Mouse (Mus musculus): ENCODE measurements around the gene Il31. TPM values are rescaled to one million over a fixed set of nuclear protein-coding genes. Genes with fewer than 3 reads are reported as not detected.

The Il31 gene
- polyA plus RNA-seq, 1 experiment from 2014 or later = not detected

- no peaks in the 10 kb centered on the region for H3K9me3 ChIP-seq (replicated peaks)
- no peak overlapping the region for H3K27ac ChIP-seq
- H3K4me1 ChIP-seq = no peaks in the 10 kb centered on the region
- 66% methylated on average over 5 of the region's 5 CpGs for WGBS
- H3K4me3 ChIP-seq (replicated peaks) = no peak overlapping the region
- H3K27me3 ChIP-seq = no peaks in the 10 kb centered on the region
- no peak for ATAC-seq (replicated peaks; ENCODE audit: low FRiP score)
- no peak overlapping the region for H3K9ac ChIP-seq
- peaks cover 2% of the 10 kb centered on the region; the same call in 1 of the 2 replicates for H3K36me3 ChIP-seq
- no peak overlapping the region for H3K4me2 ChIP-seq
Measured at GRCm38 (mm10) chr5:123461420-123461819, 27.9 kb downstream of the Il31 start.

GRCm38 (mm10) chr5:123451886-123452285 lies 37.4 kb downstream of the Il31 start:
- H3K9ac ChIP-seq = no peak overlapping the region
- peaks cover 95% of the 10 kb centered on the region for H3K36me3 ChIP-seq
- H3K4me3 ChIP-seq (replicated peaks) = no peak overlapping the region
- H3K4me1 ChIP-seq = no peaks in the 10 kb centered on the region
- H3K9me3 ChIP-seq (replicated peaks) = no peaks in the 10 kb centered on the region
- ATAC-seq (replicated peaks; ENCODE audit: low FRiP score) = no peak
- no peak overlapping the region for H3K27ac ChIP-seq
- H3K27me3 ChIP-seq = no peaks in the 10 kb centered on the region
- WGBS = 92% methylated on average over 7 of the region's 7 CpGs
- H3K4me2 ChIP-seq = no peak overlapping the region

- H3K27me3 ChIP-seq = no peaks in the 10 kb centered on the region
- H3K4me2 ChIP-seq = no peak overlapping the region
- no peak overlapping the region for H3K4me3 ChIP-seq (replicated peaks)
- H3K9me3 ChIP-seq (replicated peaks) = no peaks in the 10 kb centered on the region
- 91% methylated on average over 5 of the region's 5 CpGs for WGBS
- ATAC-seq (replicated peaks; ENCODE audit: low FRiP score) = no peak
- H3K36me3 ChIP-seq = peaks cover 91% of the 10 kb centered on the region
- H3K27ac ChIP-seq = no peak overlapping the region
- H3K4me1 ChIP-seq = no peaks in the 10 kb centered on the region
- H3K9ac ChIP-seq = no peak overlapping the region
Measured at GRCm38 (mm10) chr5:123444849-123445334, 44.4 kb downstream of the Il31 start.

GRCm38 (mm10) chr5:123444069-123444468 lies 45.2 kb downstream of the Il31 start:
- Histone ChIP-seq H3K4me3 (replicated peaks) (no peak overlapping the region), H3K4me2 (no peak overlapping the region), H3K27ac (no peak overlapping the region), H3K9me3 (replicated peaks) (no peaks in the 10 kb centered on the region), H3K27me3 (no peaks in the 10 kb centered on the region), H3K9ac (no peak overlapping the region), H3K36me3 (peaks cover 84% of the 10 kb centered on the region), H3K4me1 (no peaks in the 10 kb centered on the region)
- ATAC-seq (replicated peaks; ENCODE audit: low FRiP score) = no peak
- WGBS = 48% methylated on average over 4 of the region's 4 CpGs

GRCm38 (mm10) chr5:123442283-123442682 lies 47.0 kb downstream of the Il31 start:
- Histone ChIP-seq H3K27me3 (no peaks in the 10 kb centered on the region), H3K4me3 (replicated peaks) (no peak overlapping the region), H3K27ac (no peak overlapping the region), H3K4me1 (no peaks in the 10 kb centered on the region), H3K4me2 (no peak overlapping the region), H3K9ac (no peak overlapping the region), H3K36me3 (peaks cover 67% of the 10 kb centered on the region), H3K9me3 (replicated peaks) (no peaks in the 10 kb centered on the region)
- no peak for ATAC-seq (replicated peaks; ENCODE audit: low FRiP score)
- WGBS = 95% methylated on average over 3 of the region's 3 CpGs

GRCm38 (mm10) chr5:123440664-123441063 lies 48.6 kb downstream of the Il31 start:
- 68% methylated on average over 4 of the region's 4 CpGs for WGBS
- Histone ChIP-seq H3K9ac (no peak overlapping the region), H3K9me3 (replicated peaks) (no peaks in the 10 kb centered on the region), H3K4me1 (peaks cover 13% of the 10 kb centered on the region), H3K4me2 (no peak overlapping the region), H3K36me3 (peaks cover 52% of the 10 kb centered on the region), H3K27ac (no peak overlapping the region), H3K27me3 (no peaks in the 10 kb centered on the region), H3K4me3 (replicated peaks) (no peak overlapping the region)
- no peak for ATAC-seq (replicated peaks; ENCODE audit: low FRiP score)

GRCm38 (mm10) chr5:123439941-123440340 lies 49.3 kb downstream of the Il31 start:
- no peak overlapping the region for H3K4me2 ChIP-seq
- H3K9me3 ChIP-seq (replicated peaks) = no peaks in the 10 kb centered on the region
- H3K4me3 ChIP-seq (replicated peaks) = no peak overlapping the region
- peaks cover 14% of the 10 kb centered on the region for H3K4me1 ChIP-seq
- H3K27me3 ChIP-seq = no peaks in the 10 kb centered on the region
- H3K9ac ChIP-seq = no peak overlapping the region
- ATAC-seq (replicated peaks; ENCODE audit: low FRiP score) = no peak
- H3K36me3 ChIP-seq = peaks cover 45% of the 10 kb centered on the region
- 88% methylated on average over 4 of the region's 4 CpGs for WGBS
- H3K27ac ChIP-seq = no peak overlapping the region

GRCm38 (mm10) chr5:123439312-123439711 lies 50.0 kb downstream of the Il31 start:
- Histone ChIP-seq H3K9me3 (replicated peaks) (no peaks in the 10 kb centered on the region), H3K27me3 (no peaks in the 10 kb centered on the region), H3K27ac (no peak overlapping the region), H3K4me3 (replicated peaks) (no peak overlapping the region), H3K36me3 (peaks cover 40% of the 10 kb centered on the region), H3K4me2 (no peak overlapping the region), H3K9ac (no peak overlapping the region), H3K4me1 (peaks cover 16% of the 10 kb centered on the region)
- WGBS = 91% methylated on average over 1 of the region's 1 CpGs
- ATAC-seq (replicated peaks; ENCODE audit: low FRiP score) = no peak

- 92% methylated on average over 3 of the region's 3 CpGs for WGBS
- Histone ChIP-seq H3K27me3 (no peaks in the 10 kb centered on the region), H3K36me3 (peaks cover 32% of the 10 kb centered on the region), H3K4me1 (peaks cover 20% of the 10 kb centered on the region), H3K9ac (no peak overlapping the region), H3K27ac (no peak overlapping the region), H3K4me2 (no peak overlapping the region), H3K4me3 (replicated peaks) (no peak overlapping the region), H3K9me3 (replicated peaks) (no peaks in the 10 kb centered on the region)
- ATAC-seq (replicated peaks; ENCODE audit: low FRiP score) = no peak
Measured at GRCm38 (mm10) chr5:123438381-123438780, 50.9 kb downstream of the Il31 start.

GRCm38 (mm10) chr5:123436780-123437175 lies 52.5 kb downstream of the Il31 start:
- 52% methylated on average over 4 of the region's 4 CpGs for WGBS

GRCm38 (mm10) chr5:123436071-123436779 lies 53.1 kb downstream of the Il31 start:
- no peak for ATAC-seq (replicated peaks; ENCODE audit: low FRiP score)
- Histone ChIP-seq H3K36me3 (peaks cover 13% of the 10 kb centered on the region), H3K9me3 (replicated peaks) (no peaks in the 10 kb centered on the region), H3K4me1 (peaks cover 38% of the 10 kb centered on the region), H3K4me3 (replicated peaks) (no peak overlapping the region), H3K9ac (no peak overlapping the region), H3K27me3 (no peaks in the 10 kb centered on the region), H3K27ac (peak overlapping the region; percentile 64), H3K4me2 (no peak overlapping the region)
- WGBS = 58% methylated on average over 8 of the region's 8 CpGs

More at GRCm38 (mm10) chr5:123436780-123437175, 52.5 kb downstream of the Il31 start:
- Histone ChIP-seq H3K9ac (no peak overlapping the region), H3K4me2 (no peak overlapping the region), H3K4me1 (peaks cover 33% of the 10 kb centered on the region), H3K36me3 (peaks cover 16% of the 10 kb centered on the region), H3K27me3 (no peaks in the 10 kb centered on the region), H3K27ac (peak overlapping the region; percentile 64), H3K9me3 (replicated peaks) (no peaks in the 10 kb centered on the region), H3K4me3 (replicated peaks) (no peak overlapping the region)
- ATAC-seq (replicated peaks; ENCODE audit: low FRiP score) = no peak

- H3K4me1 ChIP-seq = peaks cover 39% of the 10 kb centered on the region
- H3K9ac ChIP-seq = no peak overlapping the region
- no peak overlapping the region for H3K4me2 ChIP-seq
- H3K27me3 ChIP-seq = no peaks in the 10 kb centered on the region
- H3K27ac ChIP-seq = peak overlapping the region; percentile 69
- no peaks in the 10 kb centered on the region for H3K9me3 ChIP-seq (replicated peaks)
- H3K4me3 ChIP-seq (replicated peaks) = no peak overlapping the region
- no peaks in the 10 kb centered on the region for H3K36me3 ChIP-seq
- no peak for ATAC-seq (replicated peaks; ENCODE audit: low FRiP score)
- 70% methylated on average over 3 of the region's 3 CpGs for WGBS
Measured at GRCm38 (mm10) chr5:123432305-123432874, 56.9 kb downstream of the Il31 start.
